Mouse (Mus musculus) megakaryocyte, embryonic 14.5 days (primary cell): Measurements from ENCODE around the gene Olfr1054. TPM values are rescaled to one million over a fixed set of nuclear protein-coding genes. Genes with fewer than 3 reads are reported as not detected.
"Not testable (repeated sequence)": the region's sequence is repeated elsewhere in the genome, so short reads cannot be mapped to it uniquely, and the experiment has no call there.

Experiments
- H3K27me3 ChIP-seq: replicated peaks from 2 replicates; pipeline ENCODE3; 2012; ENCODE audit warnings: inconsistent platforms
- H3K36me3 ChIP-seq: replicated peaks from 2 replicates; pipeline ENCODE3; 2012; ENCODE audit warnings: low read length, inconsistent platforms, mixed read lengths
- H3K4me1 ChIP-seq: 2 replicates; pipeline ENCODE4 v1.6.1; 2012; ENCODE audit warnings: inconsistent platforms
- H3K4me3 ChIP-seq: replicated peaks from 2 replicates; pipeline ENCODE3; 2012; ENCODE audit warnings: moderate library complexity, mild to moderate bottlenecking, inconsistent platforms
- H3K9me3 ChIP-seq: 2 replicates; pipeline ENCODE4 v1.6.1; 2012; ENCODE audit warnings: inconsistent platforms
- FLI1 ChIP-seq: IDR thresholded peaks from 2 replicates; pipeline ENCODE4 v1.6.1; 2012; ENCODE audit warnings: low read length, inconsistent platforms, mixed read lengths
- GATA1 ChIP-seq: IDR thresholded peaks from 3 replicates; pipeline ENCODE4 v1.6.1; 2012; ENCODE audit warnings: mixed read lengths, low read length, inconsistent platforms, borderline replicate concordance
- polyA plus RNA-seq: library from polyadenylated mRNA; stranded (reverse); fragments of >175 nt; gene quantifications from 2 replicates; pipeline ENCODE4 v1.2.3, GENCODE M21; 2012; ENCODE audit warnings: low replicate concordance; ENCODE audit not compliant: insufficient read depth

Gene Olfr1054
- not detected in 2 replicates for polyA plus RNA-seq

GRCm38 (mm10) chr2:86335333-86335732 lies at the start of gene Olfr1054:
Gene Olfr1054 (minus strand): TSS chr2:86335433.
- no peaks in the 10 kb centered on the region for H3K4me1 ChIP-seq
- TF ChIP-seq GATA1, result no peak
- TF ChIP-seq FLI1, result no peak
- H3K4me3 ChIP-seq, result no peak within 1 kb of the TSS

GRCm38 (mm10) chr2:86378293-86378692 lies 43.1 kb upstream of the Olfr1054 start, which contains the start of gene Olfr1057:
Gene Olfr1057 (minus strand): TSS chr2:86378393.
- H3K4me1 ChIP-seq, result no peaks in the 10 kb centered on the region
- no peak within 1 kb of the TSS for H3K4me3 ChIP-seq
- no peaks in the 10 kb centered on the region for H3K36me3 ChIP-seq
- H3K9me3 ChIP-seq, result no peaks in the 10 kb centered on the region
- TF ChIP-seq FLI1 (no peak), GATA1 (no peak)
- no peaks in the 10 kb centered on the region for H3K27me3 ChIP-seq

More at GRCm38 (mm10) chr2:86335333-86335732, at the start of gene Olfr1054:
- Histone ChIP-seq H3K27me3 (no peaks in the 10 kb centered on the region), H3K36me3 (no peaks in the 10 kb centered on the region), H3K9me3 (no peaks in the 10 kb centered on the region)

GRCm38 (mm10) chr2:86366342-86366741 lies 31.1 kb upstream of the Olfr1054 start:
- not testable (repeated sequence) for H3K4me1 ChIP-seq, H3K27me3 ChIP-seq, H3K4me3 ChIP-seq, H3K9me3 ChIP-seq, H3K36me3 ChIP-seq

- H3K36me3 ChIP-seq, result no peaks in the 10 kb centered on the region
- H3K4me3 ChIP-seq, result no peak within 1 kb of the TSS
- H3K4me1 ChIP-seq, result no peaks in the 10 kb centered on the region
- no peaks in the 10 kb centered on the region for H3K27me3 ChIP-seq
- peaks cover 3% of the 10 kb centered on the region; the same call in 1 of the 2 replicates for H3K9me3 ChIP-seq
- no peak for TF ChIP-seq GATA1
- no peak for TF ChIP-seq FLI1
Observed at GRCm38 (mm10) chr2:86362369-86362768, 27.1 kb upstream of the Olfr1054 start, which contains the start of gene Olfr1056. Gene Olfr1056 (minus strand): TSS chr2:86362469.

GRCm38 (mm10) chr2:86351751-86352150 lies 16.5 kb upstream of the Olfr1054 start:
- H3K4me3 ChIP-seq, H3K36me3 ChIP-seq, H3K4me1 ChIP-seq, H3K9me3 ChIP-seq, H3K27me3 ChIP-seq: not testable (repeated sequence)

GRCm38 (mm10) chr2:86350184-86350583 lies 15.0 kb upstream of the Olfr1054 start, which contains the start of gene Olfr1055:
Gene Olfr1055 (minus strand): TSS chr2:86350284.
- Histone ChIP-seq H3K9me3 (no peaks in the 10 kb centered on the region), H3K4me3 (no peak within 1 kb of the TSS), H3K27me3 (no peaks in the 10 kb centered on the region), H3K4me1 (no peaks in the 10 kb centered on the region), H3K36me3 (no peaks in the 10 kb centered on the region)
- TF ChIP-seq GATA1 (no peak), FLI1 (no peak)

GRCm38 (mm10) chr2:86315184-86315583 lies 20.0 kb downstream of the Olfr1054 start, which contains the start of gene Olfr1053:
Gene Olfr1053 (minus strand): TSS chr2:86315284.
- H3K4me1 ChIP-seq, result no peaks in the 10 kb centered on the region
- H3K36me3 ChIP-seq, result no peaks in the 10 kb centered on the region
- no peaks in the 10 kb centered on the region for H3K27me3 ChIP-seq
- H3K9me3 ChIP-seq, result no peaks in the 10 kb centered on the region
- no peak for TF ChIP-seq FLI1
- TF ChIP-seq GATA1, result no peak
- no peak within 1 kb of the TSS for H3K4me3 ChIP-seq

- TF ChIP-seq FLI1, result no peak
- no peak for TF ChIP-seq GATA1
- H3K4me1 ChIP-seq, result no peaks in the 10 kb centered on the region
- no peaks in the 10 kb centered on the region for H3K27me3 ChIP-seq
- H3K9me3 ChIP-seq, result no peaks in the 10 kb centered on the region
- H3K4me3 ChIP-seq, result no peak within 1 kb of the TSS
- no peaks in the 10 kb centered on the region for H3K36me3 ChIP-seq
Observed at GRCm38 (mm10) chr2:86292155-86292554, 43.1 kb downstream of the Olfr1054 start, which contains the start of gene Olfr1052. Gene Olfr1052 (plus strand): TSS chr2:86292455.

Other genes with a start within 250 kb of the Olfr1054 start
- not detected in 2 replicates for gene Olfr1037, start 248.0 kb downstream of the Olfr1054 start, polyA plus RNA-seq
- not detected in 2 replicates for gene Olfr1039, start 199.5 kb downstream of the Olfr1054 start, polyA plus RNA-seq
- not detected in 2 replicates for gene Olfr1040, start 188.7 kb downstream of the Olfr1054 start, polyA plus RNA-seq
- not detected in 2 replicates for gene Olfr1042, start 173.6 kb downstream of the Olfr1054 start, polyA plus RNA-seq
- gene Olfr1043, start 167.9 kb downstream of the Olfr1054 start, polyA plus RNA-seq, result not detected in 2 replicates
- not detected in 2 replicates for gene Olfr1044, start 157.6 kb downstream of the Olfr1054 start, polyA plus RNA-seq
- gene Olfr52, start 149.8 kb downstream of the Olfr1054 start, polyA plus RNA-seq, result not detected in 2 replicates
- gene Olfr1045, start 132.4 kb downstream of the Olfr1054 start, polyA plus RNA-seq, result not detected in 2 replicates
- gene Olfr1046, start 116.1 kb downstream of the Olfr1054 start, polyA plus RNA-seq, result not detected in 2 replicates
- gene Olfr1047, start 104.0 kb downstream of the Olfr1054 start, polyA plus RNA-seq, result not detected in 2 replicates
- gene Olfr1048, start 95.1 kb downstream of the Olfr1054 start, polyA plus RNA-seq, result not detected in 2 replicates
- not detected in 2 replicates for gene Olfr1049, start 77.1 kb downstream of the Olfr1054 start, polyA plus RNA-seq
- not detected in 2 replicates for gene Olfr1051, start 56.3 kb downstream of the Olfr1054 start, polyA plus RNA-seq
- not detected in 2 replicates for gene Olfr1052, start 43.0 kb downstream of the Olfr1054 start, polyA plus RNA-seq
- gene Olfr1053, start 20.1 kb downstream of the Olfr1054 start, polyA plus RNA-seq, result not detected in 2 replicates
- not detected in 2 replicates for gene Olfr1055, start 14.9 kb upstream of the Olfr1054 start, polyA plus RNA-seq
- not detected in 2 replicates for gene Olfr1056, start 27.0 kb upstream of the Olfr1054 start, polyA plus RNA-seq
- not detected in 2 replicates for gene Olfr1057, start 43.0 kb upstream of the Olfr1054 start, polyA plus RNA-seq
- gene Olfr1058, start 53.1 kb upstream of the Olfr1054 start, polyA plus RNA-seq, result not detected in 2 replicates
- not detected in 2 replicates for gene Olfr1061, start 78.6 kb upstream of the Olfr1054 start, polyA plus RNA-seq
- not detected in 2 replicates for gene Olfr1062, start 91.3 kb upstream of the Olfr1054 start, polyA plus RNA-seq
- gene Olfr1065, start 115.2 kb upstream of the Olfr1054 start, polyA plus RNA-seq, result not detected in 2 replicates
- not detected in 2 replicates for gene Olfr1066, start 120.8 kb upstream of the Olfr1054 start, polyA plus RNA-seq
- not detected in 2 replicates for gene Olfr228, start 152.0 kb upstream of the Olfr1054 start, polyA plus RNA-seq
- not detected in 2 replicates for gene Olfr1076, start 173.0 kb upstream of the Olfr1054 start, polyA plus RNA-seq
- not detected in 2 replicates for gene Olfr1079, start 207.0 kb upstream of the Olfr1054 start, polyA plus RNA-seq
- gene Olfr1080, start 222.8 kb upstream of the Olfr1054 start, polyA plus RNA-seq, result not detected in 2 replicates